Mouse (Mus musculus) midbrain, embryonic 12.5 days (tissue): ENCODE measurements around the gene Acvrl1. TPM values are rescaled to one million over a fixed set of nuclear protein-coding genes. Genes with fewer than 3 reads are reported as not detected.
A peak's percentile ranks its signal among the peaks of the same experiment; 100 is the strongest.

Experiments used
- ATAC-seq: fragments of 200-750 bp; cut with Nextera tagmentation; 2 replicates; pipeline ENCODE4 v1.8.0; 2017; ENCODE audit warnings: low read depth, moderate TSS enrichment, moderate library complexity; ENCODE audit not compliant: low FRiP score
- H3K27ac ChIP-seq: fragments of 300-500 bp; sonication (generic); replicated peaks from 2 replicates; pipeline ENCODE4 v1.5.1; 2016; ENCODE audit warnings: mild to moderate bottlenecking
- H3K27me3 ChIP-seq: fragments of 300-500 bp; sonication (generic); 2 replicates; pipeline ENCODE4 v1.6.1; 2016; ENCODE audit warnings: mild to moderate bottlenecking
- H3K36me3 ChIP-seq: fragments of 300-500 bp; sonication (generic); 2 replicates; pipeline ENCODE4 v1.6.1; 2016
- H3K4me1 ChIP-seq: fragments of 300-500 bp; sonication (generic); 2 replicates; pipeline ENCODE4 v1.6.1; 2016
- H3K4me2 ChIP-seq: fragments of 300-500 bp; sonication (generic); replicated peaks from 2 replicates; pipeline ENCODE4 v1.6.1; 2016; ENCODE audit warnings: mild to moderate bottlenecking, moderate library complexity
- H3K4me3 ChIP-seq: fragments of 300-500 bp; sonication (generic); 2 replicates; pipeline ENCODE4 v1.5.1; 2016; ENCODE audit warnings: mild to moderate bottlenecking
- H3K9ac ChIP-seq: fragments of 300-500 bp; sonication (generic); replicated peaks from 2 replicates; pipeline ENCODE4 v1.6.1; 2016; ENCODE audit warnings: mild to moderate bottlenecking, moderate library complexity
- H3K9me3 ChIP-seq: fragments of 300-500 bp; sonication (generic); 2 replicates; pipeline ENCODE4 v1.6.1; 2016; ENCODE audit warnings: mild to moderate bottlenecking
- WGBS: fragments of 180-500 bp; shearing (Covaris S2); methylation state at CpG from one replicate; pipeline ENCODE4 v1.1.7; 2016; 5-methylcytosine and 5-hydroxymethylcytosine counted together
- polyA plus RNA-seq: library from polyadenylated mRNA; unstranded; fragments of >200 nt; fragmentation: Nextera tagmentation; extraction: Ambion mirVana; gene quantifications from 2 replicates; pipeline ENCODE4 v1.2.1, GENCODE M21; 2016

Gene Acvrl1
- polyA plus RNA-seq, 1 experiment from 2014 or later = 10.7 TPM

- Histone ChIP-seq H3K36me3 (no peaks in the 10 kb centered on the region), H3K27ac (peak overlapping the region; percentile 89), H3K9ac (no peak overlapping the region), H3K4me3 (peak overlapping the region; percentile 10; the same call in 1 of the 2 replicates), H3K4me1 (peaks cover 50% of the 10 kb centered on the region), H3K9me3 (no peaks in the 10 kb centered on the region), H3K4me2 (peak overlapping the region; percentile 41), H3K27me3 (no peaks in the 10 kb centered on the region; the same call in 1 of the 2 replicates)
- WGBS = 6% methylated on average over 25 of the region's 25 CpGs
- ATAC-seq = peak; percentile 93
Observed at GRCm38 (mm10) chr15:101092829-101093648, 35.3 kb upstream of the Acvrl1 start.

- H3K9ac ChIP-seq = no peak overlapping the region
- peaks cover 4% of the 10 kb centered on the region for H3K27me3 ChIP-seq
- ATAC-seq = no peak
- no peak overlapping the region for H3K4me2 ChIP-seq
- peak overlapping the region; percentile 89 for H3K27ac ChIP-seq
- H3K36me3 ChIP-seq = no peaks in the 10 kb centered on the region
- no peaks in the 10 kb centered on the region for H3K9me3 ChIP-seq
- 39% methylated on average over 6 of the region's 6 CpGs for WGBS
- H3K4me3 ChIP-seq = no peak overlapping the region
- peaks cover 52% of the 10 kb centered on the region for H3K4me1 ChIP-seq
Observed at GRCm38 (mm10) chr15:101093988-101094387, 34.3 kb upstream of the Acvrl1 start.

- Histone ChIP-seq H3K9me3 (no peaks in the 10 kb centered on the region), H3K4me3 (no peak overlapping the region), H3K4me1 (peaks cover 52% of the 10 kb centered on the region), H3K4me2 (no peak overlapping the region), H3K9ac (no peak overlapping the region), H3K27ac (no peak overlapping the region), H3K27me3 (peaks cover 10% of the 10 kb centered on the region), H3K36me3 (no peaks in the 10 kb centered on the region)
- 60% methylated on average over 9 of the region's 9 CpGs for WGBS
- ATAC-seq = no peak
Observed at GRCm38 (mm10) chr15:101094979-101095378, 33.3 kb upstream of the Acvrl1 start.

- no peak overlapping the region for H3K27ac ChIP-seq
- H3K9ac ChIP-seq = no peak overlapping the region
- H3K9me3 ChIP-seq = 0 out of 2 replicates have a peak, but pooled peaks cover 2% of the 10 kb centered on the region
- peaks cover 10% of the 10 kb centered on the region for H3K27me3 ChIP-seq
- 41% methylated on average over 3 of the region's 3 CpGs for WGBS
- peaks cover 52% of the 10 kb centered on the region for H3K4me1 ChIP-seq
- H3K36me3 ChIP-seq = no peaks in the 10 kb centered on the region
- no peak overlapping the region for H3K4me3 ChIP-seq
- no peak overlapping the region for H3K4me2 ChIP-seq
- no peak for ATAC-seq
Observed at GRCm38 (mm10) chr15:101095392-101095791, 32.9 kb upstream of the Acvrl1 start.

GRCm38 (mm10) chr15:101097985-101098651 is 30.2 kb upstream of the Acvrl1 start:
- H3K27me3 ChIP-seq = peaks cover 10% of the 10 kb centered on the region
- H3K4me3 ChIP-seq = peak overlapping the region; percentile 17; the same call in 1 of the 2 replicates
- peaks cover 38% of the 10 kb centered on the region for H3K4me1 ChIP-seq
- no peaks in the 10 kb centered on the region for H3K36me3 ChIP-seq
- peak overlapping the region; percentile 42 for H3K4me2 ChIP-seq
- 0 out of 2 replicates have a peak, but pooled peaks cover 6% of the 10 kb centered on the region for H3K9me3 ChIP-seq
- ATAC-seq = peak; percentile 59
- WGBS = 3% methylated on average over 28 of the region's 28 CpGs
- H3K9ac ChIP-seq = no peak overlapping the region; the same call in 1 of the 2 replicates
- peak overlapping the region; percentile 77 for H3K27ac ChIP-seq

- ATAC-seq = no peak
- no peaks in the 10 kb centered on the region for H3K36me3 ChIP-seq
- H3K9me3 ChIP-seq = 0 out of 2 replicates have a peak, but pooled peaks cover 6% of the 10 kb centered on the region
- H3K27ac ChIP-seq = no peak overlapping the region
- H3K4me2 ChIP-seq = no peak overlapping the region
- peaks cover 19% of the 10 kb centered on the region for H3K27me3 ChIP-seq
- 80% methylated on average over 3 of the region's 3 CpGs for WGBS
- no peak overlapping the region for H3K9ac ChIP-seq
- no peak overlapping the region for H3K4me3 ChIP-seq
- peaks cover 18% of the 10 kb centered on the region for H3K4me1 ChIP-seq
Observed at GRCm38 (mm10) chr15:101100996-101101395, 27.3 kb upstream of the Acvrl1 start.

- no peaks in the 10 kb centered on the region for H3K36me3 ChIP-seq
- H3K4me3 ChIP-seq = no peak overlapping the region
- no peak overlapping the region for H3K9ac ChIP-seq
- ATAC-seq = no peak
- H3K27ac ChIP-seq = no peak overlapping the region
- H3K27me3 ChIP-seq = peaks cover 17% of the 10 kb centered on the region
- H3K4me1 ChIP-seq = peaks cover 2% of the 10 kb centered on the region; the same call in 1 of the 2 replicates
- 0 out of 2 replicates have a peak, but pooled peaks cover 6% of the 10 kb centered on the region for H3K9me3 ChIP-seq
- no peak overlapping the region for H3K4me2 ChIP-seq
- 83% methylated on average over 9 of the region's 9 CpGs for WGBS
Observed at GRCm38 (mm10) chr15:101103605-101104304, 24.6 kb upstream of the Acvrl1 start.

GRCm38 (mm10) chr15:101105496-101105994 is 22.8 kb upstream of the Acvrl1 start:
- H3K4me3 ChIP-seq = no peak overlapping the region
- no peak overlapping the region for H3K9ac ChIP-seq
- no peak overlapping the region for H3K4me2 ChIP-seq
- H3K27me3 ChIP-seq = peaks cover 8% of the 10 kb centered on the region; the same call in 1 of the 2 replicates
- no peaks in the 10 kb centered on the region for H3K4me1 ChIP-seq
- H3K36me3 ChIP-seq = no peaks in the 10 kb centered on the region
- 0 out of 2 replicates have a peak, but pooled peaks cover 3% of the 10 kb centered on the region for H3K9me3 ChIP-seq
- 22% methylated on average over 12 of the region's 12 CpGs for whole genome bisulfite sequencing
- no peak overlapping the region for H3K27ac ChIP-seq
- no peak for ATAC-seq

GRCm38 (mm10) chr15:101106011-101106410 is 22.3 kb upstream of the Acvrl1 start:
- ATAC-seq = no peak
- Histone ChIP-seq H3K27me3 (peaks cover 9% of the 10 kb centered on the region), H3K9me3 (no peaks in the 10 kb centered on the region), H3K4me3 (no peak overlapping the region), H3K4me1 (no peaks in the 10 kb centered on the region), H3K9ac (no peak overlapping the region), H3K36me3 (no peaks in the 10 kb centered on the region), H3K4me2 (no peak overlapping the region), H3K27ac (no peak overlapping the region)
- 84% methylated on average over 10 of the region's 10 CpGs for WGBS

- H3K27ac ChIP-seq = no peak overlapping the region
- H3K9me3 ChIP-seq = no peaks in the 10 kb centered on the region
- no peak overlapping the region for H3K9ac ChIP-seq
- WGBS = 89% methylated on average over 5 of the region's 5 CpGs
- no peak overlapping the region for H3K4me2 ChIP-seq
- ATAC-seq = no peak
- H3K27me3 ChIP-seq = peaks cover 17% of the 10 kb centered on the region
- H3K4me1 ChIP-seq = no peaks in the 10 kb centered on the region
- no peaks in the 10 kb centered on the region for H3K36me3 ChIP-seq
- no peak overlapping the region for H3K4me3 ChIP-seq
Observed at GRCm38 (mm10) chr15:101107906-101108671, 20.2 kb upstream of the Acvrl1 start.

GRCm38 (mm10) chr15:101113176-101113575 is 15.1 kb upstream of the Acvrl1 start:
- ATAC-seq = no peak
- H3K27ac ChIP-seq = no peak overlapping the region
- 68% methylated on average over 8 of the region's 8 CpGs for WGBS

More at GRCm38 (mm10) chr15:101113176-101113575, 15.1 kb upstream of the Acvrl1 start:
- H3K4me3 ChIP-seq = no peak overlapping the region
- no peaks in the 10 kb centered on the region for H3K36me3 ChIP-seq
- peaks cover 4% of the 10 kb centered on the region; the same call in 1 of the 2 replicates for H3K9me3 ChIP-seq
- no peak overlapping the region for H3K4me2 ChIP-seq
- H3K4me1 ChIP-seq = no peaks in the 10 kb centered on the region
- no peak overlapping the region for H3K9ac ChIP-seq
- H3K27me3 ChIP-seq = peaks cover 9% of the 10 kb centered on the region; the same call in 1 of the 2 replicates
